Mouse (Mus musculus) erythroblast, adult 5-6 weeks (primary cell): ENCODE results near the gene Prr18. TPM values are rescaled to one million over a fixed set of nuclear protein-coding genes. Genes with fewer than 3 reads are reported as not detected.

Experiments used
- ATAC-seq: replicated peaks from 2 replicates; pipeline ENCODE4 v1.8.0; 2016; ENCODE audit warnings: moderate number of reproducible peaks, mild to moderate bottlenecking, moderate TSS enrichment, inconsistent platforms; ENCODE audit not compliant: poor library complexity, low FRiP score, severe bottlenecking
- total RNA-seq, 2 experiments: library from RNA; stranded (forward) in 1 of 2; stranded (reverse) in 1 of 2; fragments of 150-400 nt in 1 of 2; fragments of 200-764, 138-1000 nt in 1 of 2; gene quantifications; 2 replicates each; pipeline versions ENCODE4 v1.2.3 to v1.2.4; 2015 to 2017; ENCODE audit warnings: low replicate concordance in 2 of 2

Gene Prr18
- total RNA-seq, 2 experiments from 2014 or later = not detected

- ATAC-seq = no peak
Measured at GRCm38 (mm10) chr17:8339666-8340374, 2.6 kb downstream of the Prr18 start.

- ATAC-seq = no peak
Measured at GRCm38 (mm10) chr17:8340407-8341359, 3.4 kb downstream of the Prr18 start.

DNA sequence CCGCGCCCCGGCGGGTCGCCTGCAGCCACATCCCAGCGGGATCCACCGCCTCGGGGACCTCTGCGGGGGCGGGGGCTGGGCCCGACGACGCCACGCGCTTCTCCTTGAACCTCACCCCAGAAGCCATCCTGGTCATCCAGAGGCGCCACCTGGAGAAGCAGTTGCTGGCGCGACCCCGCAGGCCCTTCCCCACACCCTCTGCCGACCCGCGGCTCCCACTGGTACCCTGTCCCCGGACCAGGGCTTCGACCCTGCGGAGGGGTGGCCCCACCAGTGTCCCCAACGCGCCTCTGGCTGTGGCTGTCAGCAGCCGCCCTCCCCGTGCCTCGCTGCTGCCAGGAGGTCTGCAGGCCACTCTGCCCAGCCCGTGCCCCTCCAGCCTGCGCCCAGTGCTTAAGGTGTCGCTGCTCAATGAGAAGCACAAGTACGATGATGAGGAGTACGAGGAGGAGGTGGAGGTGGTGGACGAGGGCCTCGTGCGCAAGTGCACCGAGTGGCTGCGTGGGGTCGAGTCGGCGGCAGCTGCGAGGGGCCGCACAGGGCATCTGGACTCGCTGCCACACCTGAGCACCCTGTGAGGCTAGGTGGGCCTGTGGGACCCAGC, 4.2 kb downstream of the Prr18 start:
- no peak for ATAC-seq

GRCm38 (mm10) chr17:8342706-8343105, 5.4 kb downstream of the Prr18 start:
- no peak for ATAC-seq

- no peak for ATAC-seq
Measured at GRCm38 (mm10) chr17:8343416-8343815, 6.2 kb downstream of the Prr18 start.

- ATAC-seq = no peak
Measured at GRCm38 (mm10) chr17:8347765-8348285, 10.6 kb downstream of the Prr18 start.

DNA sequence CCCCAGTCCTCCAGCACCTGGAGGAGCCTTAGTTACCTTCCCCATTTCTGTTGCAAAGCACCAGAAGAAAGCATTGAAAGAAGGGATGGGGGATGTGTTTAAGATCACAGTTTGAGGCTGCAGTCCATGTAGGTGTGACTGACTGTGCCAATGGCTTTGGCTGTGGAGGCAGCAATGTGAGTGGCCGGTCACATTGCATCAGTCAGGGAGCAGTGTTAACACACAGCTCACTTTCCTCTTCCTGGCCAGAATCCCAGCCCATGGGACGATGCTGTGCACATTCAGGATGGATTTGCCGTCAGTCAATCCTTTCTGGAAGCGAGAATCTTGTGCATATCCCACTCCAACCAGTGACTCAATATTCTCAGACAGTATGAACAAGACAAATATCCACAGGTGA, 11.7 kb downstream of the Prr18 start:
- no peak for ATAC-seq

GRCm38 (mm10) chr17:8351088-8351487, 13.8 kb downstream of the Prr18 start:
- ATAC-seq = no peak

DNA sequence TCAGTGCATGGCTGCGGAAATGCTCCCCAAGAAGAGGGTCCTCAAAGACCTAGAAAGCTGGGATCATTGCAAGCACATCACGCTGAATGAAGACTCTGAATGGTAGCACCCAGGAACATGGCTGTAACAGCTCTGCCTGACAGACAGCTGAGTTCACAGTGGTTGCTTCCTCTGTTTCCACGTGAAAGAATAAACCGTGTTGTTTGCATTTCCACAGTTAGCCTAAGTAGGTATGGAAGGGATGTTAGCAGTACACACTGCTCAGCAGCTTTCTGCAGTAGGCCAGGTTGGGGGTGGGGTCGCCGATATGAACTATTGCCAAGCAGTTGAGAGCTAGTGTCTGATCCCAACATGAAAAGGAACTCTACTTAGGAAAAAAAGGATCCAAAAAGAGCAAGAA, 18.4 kb downstream of the Prr18 start, which contains the start of gene T2:
TSS of gene T2 (plus strand) at position 301 of the 400 bp plus-strand sequence.
- no peak for ATAC-seq

GRCm38 (mm10) chr17:8357498-8357897, 20.2 kb downstream of the Prr18 start:
- ATAC-seq = no peak

GRCm38 (mm10) chr17:8360876-8361275, 23.6 kb downstream of the Prr18 start:
- no peak for ATAC-seq

DNA sequence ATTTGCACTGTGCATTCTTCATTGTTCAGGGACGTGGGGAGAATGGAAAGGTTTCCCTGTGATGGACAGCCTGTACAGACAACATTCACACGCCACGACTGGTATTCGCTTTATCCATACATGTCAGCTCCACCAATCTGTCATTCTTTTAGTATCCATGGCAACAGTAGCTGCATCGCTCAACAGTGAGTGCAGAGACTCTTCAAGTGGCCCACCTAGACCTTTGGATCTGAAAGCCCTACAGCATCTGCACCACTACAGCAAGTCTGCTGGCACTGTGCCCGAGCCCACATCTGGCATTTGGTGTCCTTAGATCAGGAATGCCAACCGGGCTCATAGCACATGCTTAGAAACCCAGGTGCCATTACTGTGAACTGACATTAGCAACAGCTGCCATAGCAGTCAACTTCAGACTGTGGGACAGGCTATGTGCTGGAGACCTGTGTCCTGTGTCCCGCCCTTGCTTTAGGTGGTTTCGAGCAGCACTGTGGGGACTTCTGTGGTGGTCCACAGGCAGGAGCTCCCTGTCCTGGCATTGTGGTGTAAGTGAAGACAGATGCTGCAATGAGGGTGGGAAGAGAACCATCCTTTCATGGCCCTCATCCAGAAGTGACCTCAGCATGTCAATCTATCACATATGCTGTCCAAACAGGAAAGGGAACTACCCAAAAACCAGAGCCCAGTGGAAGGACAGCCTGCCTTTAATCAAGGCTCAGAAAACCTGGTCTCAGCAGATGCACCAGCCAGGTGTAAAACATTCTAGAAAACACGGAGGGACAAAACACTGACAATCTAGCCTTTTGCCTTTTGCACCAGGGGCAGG, 24.2 kb downstream of the Prr18 start:
- ATAC-seq = no peak

- ATAC-seq = no peak
Measured at GRCm38 (mm10) chr17:8367514-8368480, 30.5 kb downstream of the Prr18 start.

GRCm38 (mm10) chr17:8368570-8368969, 31.3 kb downstream of the Prr18 start:
- ATAC-seq = no peak

DNA sequence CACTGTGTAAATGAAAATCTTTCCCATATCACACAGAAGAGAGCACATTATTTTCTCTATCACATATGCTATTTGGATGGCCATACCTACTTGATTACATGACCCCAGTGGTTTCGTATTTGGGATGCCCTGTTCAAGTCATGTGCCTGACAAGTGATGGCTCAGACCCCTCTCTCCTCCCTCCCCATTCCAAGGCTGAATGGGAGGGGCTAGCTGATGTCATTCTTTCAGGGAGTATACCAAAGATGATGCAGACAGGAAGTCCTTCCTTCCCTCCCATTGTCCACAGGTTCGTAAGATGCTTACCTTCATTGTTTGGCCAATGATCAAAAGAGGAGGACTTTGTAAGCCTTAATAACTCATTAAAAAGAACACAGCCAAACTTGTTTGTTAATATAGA, 31.9 kb downstream of the Prr18 start:
- no peak for ATAC-seq

DNA sequence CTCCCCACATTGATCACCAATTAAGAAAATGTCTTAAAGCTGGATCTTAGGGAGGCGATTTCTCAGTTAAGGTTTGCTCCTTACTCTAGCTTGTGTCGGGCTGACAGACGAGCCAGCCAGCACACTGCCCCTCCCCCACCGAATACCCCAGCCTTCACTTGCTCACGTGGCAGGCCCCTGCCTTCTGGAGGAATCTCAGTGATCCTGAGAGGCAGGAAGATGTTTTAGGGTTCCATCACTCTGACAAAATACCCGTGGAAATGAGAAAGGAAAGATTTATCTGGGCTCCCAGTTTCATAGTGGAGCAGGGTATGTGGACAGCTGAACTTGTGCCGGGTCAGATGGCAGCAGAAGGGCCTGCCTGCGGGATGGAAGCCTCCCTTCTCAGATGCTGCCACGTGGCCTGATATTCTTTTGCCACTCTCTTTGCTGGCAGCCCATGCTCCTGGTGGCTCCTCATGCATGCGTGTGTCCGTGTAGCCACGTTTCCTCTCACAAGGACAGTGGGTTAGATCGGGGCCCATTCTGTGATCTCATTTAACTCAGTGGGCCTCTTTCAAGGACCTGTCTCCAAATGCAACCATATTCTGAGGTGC, 33.5 kb downstream of the Prr18 start:
- no peak for ATAC-seq

DNA sequence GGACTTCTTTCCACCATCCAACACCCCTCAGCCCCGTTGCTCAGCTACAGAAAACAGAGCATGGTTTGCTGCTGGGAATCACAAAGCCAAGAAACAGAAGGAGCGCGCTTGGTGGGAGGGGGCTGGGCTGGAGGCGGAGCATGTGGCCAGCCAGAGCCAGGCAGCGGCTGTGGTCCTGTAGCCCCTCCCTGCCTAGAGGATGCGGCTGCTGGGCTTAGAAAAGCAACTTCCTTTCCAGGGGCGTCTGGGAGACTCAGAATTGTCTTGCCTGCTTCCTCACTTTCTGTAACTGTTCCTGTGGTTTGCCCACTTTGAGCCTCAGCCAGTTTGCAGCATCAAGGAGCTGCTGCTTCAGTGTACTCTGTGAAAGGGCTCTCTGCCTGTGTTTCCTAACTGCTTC, 34.6 kb downstream of the Prr18 start:
- 0 out of 2 replicates have a peak, but pooled peaks have one; percentile 27 for ATAC-seq
